Mouse (Mus musculus) intestine, embryonic 16.5 days (tissue): ENCODE measurements around the gene Ptcd3. TPM values are rescaled to one million over a fixed set of nuclear protein-coding genes. Genes with fewer than 3 reads are reported as not detected.
"Not testable (repeated sequence)": the region's sequence is repeated elsewhere in the genome, so short reads cannot be mapped to it uniquely, and the experiment has no call there.

Source experiments
- ATAC-seq: fragments of 200-750 bp; cut with Nextera tagmentation; 2 replicates; pipeline ENCODE4 v1.8.0; 2017; ENCODE audit warnings: moderate TSS enrichment, moderate library complexity
- H3K27ac ChIP-seq: fragments of 300-500 bp; sonication (generic); 2 replicates; pipeline ENCODE4 v1.5.1; 2014; ENCODE audit warnings: mild to moderate bottlenecking, low read length
- H3K27me3 ChIP-seq: fragments of 300-500 bp; sonication (generic); replicated peaks from 2 replicates; pipeline ENCODE4 v1.6.1; 2014; ENCODE audit warnings: low read length, control low read depth, mixed read lengths; ENCODE audit not compliant: control insufficient read depth, insufficient read depth
- H3K36me3 ChIP-seq: fragments of 300-500 bp; sonication (generic); 2 replicates; pipeline ENCODE4 v1.6.1; 2014; ENCODE audit warnings: low read length, control low read depth; ENCODE audit not compliant: control insufficient read depth, insufficient read depth
- H3K4me1 ChIP-seq: fragments of 300-500 bp; sonication (generic); 2 replicates; pipeline ENCODE4 v1.6.1; 2014; ENCODE audit warnings: low read length, control low read depth, mixed read lengths; ENCODE audit not compliant: control insufficient read depth, insufficient read depth
- H3K4me2 ChIP-seq: fragments of 300-500 bp; sonication (generic); 2 replicates; pipeline ENCODE4 v1.6.1; 2014; ENCODE audit warnings: low read depth, low read length, control low read depth
- H3K4me3 ChIP-seq: fragments of 300-500 bp; sonication (generic); 2 replicates; pipeline ENCODE4 v1.5.1; 2014; ENCODE audit warnings: mild to moderate bottlenecking, low read length
- H3K9ac ChIP-seq: fragments of 300-500 bp; sonication (generic); 2 replicates; pipeline ENCODE4 v1.6.1; 2014; ENCODE audit warnings: low read depth, low read length
- H3K9me3 ChIP-seq: fragments of 300-500 bp; sonication (generic); 2 replicates; pipeline ENCODE4 v1.6.1; 2016; ENCODE audit warnings: low read length, control low read depth; ENCODE audit not compliant: control insufficient read depth
- WGBS: fragments of 180-500 bp; shearing (Covaris S2); extraction: QIAGEN DNeasy Blood & Tissue Kit; methylation state at CpG from one replicate; pipeline ENCODE4 v1.1.7; 2014; 5-methylcytosine and 5-hydroxymethylcytosine counted together
- polyA plus RNA-seq: library from polyadenylated mRNA; unstranded; fragments of >200 nt; fragmentation: Nextera tagmentation; extraction: Ambion mirVana; gene quantifications from 2 replicates; pipeline ENCODE4 v1.2.1, GENCODE M21; 2015

Ptcd3 gene
- polyA plus RNA-seq, 1 experiment from 2014 or later, result 102 TPM

DNA sequence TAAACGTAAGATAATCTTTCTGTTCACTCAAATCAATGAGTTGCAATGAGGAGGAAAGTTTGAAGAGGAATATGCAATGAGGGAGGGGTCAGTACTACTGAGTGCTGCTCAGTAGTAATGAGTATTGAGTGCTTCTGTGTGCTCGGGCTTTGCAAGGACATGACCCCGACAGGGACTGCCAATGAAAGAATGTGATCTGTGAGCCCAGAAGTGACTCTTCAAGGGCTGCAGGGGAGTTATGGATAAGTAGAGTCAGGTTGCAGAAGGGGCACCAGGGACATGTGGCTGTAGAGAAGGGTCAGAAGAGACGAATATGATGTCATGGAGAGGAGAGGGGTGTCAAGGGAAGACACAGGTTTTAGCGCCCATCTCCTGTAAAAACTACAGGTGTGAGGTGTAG is 23.8 kb upstream of the Ptcd3 start:
- no peak overlapping the region for H3K4me2 ChIP-seq
- no peak overlapping the region for H3K27ac ChIP-seq
- 77% methylated on average over 5 of the region's 5 CpGs for WGBS
- no peaks in the 10 kb centered on the region for H3K4me1 ChIP-seq
- H3K27me3 ChIP-seq, result no peaks in the 10 kb centered on the region
- no peak for ATAC-seq
- no peak overlapping the region for H3K4me3 ChIP-seq
- no peaks in the 10 kb centered on the region for H3K9me3 ChIP-seq
- peaks cover 15% of the 10 kb centered on the region; the same call in 1 of the 2 replicates for H3K36me3 ChIP-seq
- H3K9ac ChIP-seq, result no peak overlapping the region

GRCm38 (mm10) chr6:71930830-71931437 is 22.4 kb upstream of the Ptcd3 start:
- Histone ChIP-seq H3K27ac (no peak overlapping the region), H3K9me3 (no peaks in the 10 kb centered on the region), H3K27me3 (no peaks in the 10 kb centered on the region), H3K4me3 (no peak overlapping the region), H3K9ac (no peak overlapping the region), H3K4me1 (no peaks in the 10 kb centered on the region), H3K4me2 (no peak overlapping the region), H3K36me3 (peaks cover 15% of the 10 kb centered on the region; the same call in 1 of the 2 replicates)
- no peak for ATAC-seq
- 79% methylated on average over 12 of the region's 12 CpGs for WGBS

DNA sequence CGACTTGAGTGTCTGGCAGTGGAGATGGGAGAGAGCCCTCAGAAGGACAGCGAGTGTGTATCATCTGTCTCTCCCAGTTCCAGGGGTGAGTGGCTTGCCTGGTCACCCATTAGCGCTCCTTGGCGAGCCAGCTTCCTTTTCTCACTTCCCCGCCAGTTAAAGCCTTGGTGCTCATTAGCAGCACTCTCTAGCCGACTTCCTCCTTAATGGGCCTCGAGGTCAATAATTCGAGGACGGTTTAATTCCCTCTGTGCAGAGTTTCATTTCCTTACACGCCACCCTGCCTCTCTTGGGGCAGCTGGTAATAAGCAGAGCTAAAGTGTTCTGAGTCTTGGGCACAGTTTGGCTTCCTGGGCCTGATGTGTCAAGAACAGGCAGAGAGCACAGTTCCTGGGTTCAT is 21.5 kb upstream of the Ptcd3 start:
- ATAC-seq, result no peak
- Histone ChIP-seq H3K9ac (no peak overlapping the region), H3K4me3 (no peak overlapping the region), H3K4me2 (no peak overlapping the region), H3K9me3 (no peaks in the 10 kb centered on the region), H3K4me1 (no peaks in the 10 kb centered on the region), H3K27ac (no peak overlapping the region), H3K36me3 (peaks cover 15% of the 10 kb centered on the region; the same call in 1 of the 2 replicates), H3K27me3 (no peaks in the 10 kb centered on the region)
- 86% methylated on average over 10 of the region's 10 CpGs for WGBS

GRCm38 (mm10) chr6:71927911-71928310 is 19.4 kb upstream of the Ptcd3 start:
- ATAC-seq, result no peak
- no peak overlapping the region for H3K4me2 ChIP-seq
- H3K9me3 ChIP-seq, result no peaks in the 10 kb centered on the region

GRCm38 (mm10) chr6:71925233-71925632 is 16.7 kb upstream of the Ptcd3 start:
- H3K9me3 ChIP-seq, H3K36me3 ChIP-seq, H3K9ac ChIP-seq, H3K4me2 ChIP-seq, H3K27ac ChIP-seq, ATAC-seq, H3K27me3 ChIP-seq, H3K4me1 ChIP-seq, H3K4me3 ChIP-seq: not testable (repeated sequence)
- 87% methylated on average over 5 of the region's 5 CpGs for WGBS

More at GRCm38 (mm10) chr6:71927911-71928310, 19.4 kb upstream of the Ptcd3 start:
- Histone ChIP-seq H3K9ac (no peak overlapping the region), H3K4me3 (no peak overlapping the region), H3K27me3 (no peaks in the 10 kb centered on the region), H3K27ac (no peak overlapping the region), H3K36me3 (peaks cover 15% of the 10 kb centered on the region; the same call in 1 of the 2 replicates), H3K4me1 (no peaks in the 10 kb centered on the region)

- Histone ChIP-seq H3K4me3 (no peak overlapping the region), H3K27ac (no peak overlapping the region), H3K9ac (no peak overlapping the region), H3K36me3 (peaks cover 8% of the 10 kb centered on the region), H3K9me3 (no peaks in the 10 kb centered on the region), H3K27me3 (no peaks in the 10 kb centered on the region), H3K4me1 (no peaks in the 10 kb centered on the region), H3K4me2 (no peak overlapping the region)
- ATAC-seq, result no peak
- WGBS, result 94% methylated on average over 7 of the region's 7 CpGs
These were observed 12.2 kb upstream of the Ptcd3 start for GRCm38 (mm10) chr6:71920752-71921151.

GRCm38 (mm10) chr6:71911686-71912450 is 3.3 kb upstream of the Ptcd3 start:
- WGBS, result 64% methylated on average over 5 of the region's 5 CpGs
- Histone ChIP-seq H3K36me3 (peaks cover 4% of the 10 kb centered on the region; the same call in 1 of the 2 replicates), H3K4me1 (peaks cover 11% of the 10 kb centered on the region), H3K4me3 (no peak overlapping the region), H3K4me2 (no peak overlapping the region), H3K9ac (no peak overlapping the region), H3K27me3 (no peaks in the 10 kb centered on the region), H3K27ac (no peak overlapping the region), H3K9me3 (no peaks in the 10 kb centered on the region)
- no peak for ATAC-seq

DNA sequence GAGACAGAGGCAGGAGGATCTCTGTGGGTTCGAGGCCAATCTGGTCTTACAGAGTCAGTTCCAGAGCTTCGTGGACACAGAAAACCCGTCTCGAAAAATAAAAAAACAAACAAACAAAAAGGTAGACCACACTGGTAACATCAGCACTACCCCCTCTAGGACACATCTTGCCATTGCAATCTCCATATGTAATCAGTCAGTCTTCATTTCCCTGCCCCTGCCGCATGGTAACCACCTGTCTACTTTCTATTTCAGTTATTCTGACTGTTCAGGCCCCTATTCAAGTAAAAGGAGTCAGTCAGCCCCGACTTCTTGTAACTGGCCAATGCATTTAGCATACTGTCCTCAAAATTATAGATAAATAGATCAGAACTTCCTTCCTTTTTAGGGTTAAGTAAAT is 1.3 kb upstream of the Ptcd3 start:
- WGBS, result 65% methylated on average over 6 of the region's 6 CpGs

DNA sequence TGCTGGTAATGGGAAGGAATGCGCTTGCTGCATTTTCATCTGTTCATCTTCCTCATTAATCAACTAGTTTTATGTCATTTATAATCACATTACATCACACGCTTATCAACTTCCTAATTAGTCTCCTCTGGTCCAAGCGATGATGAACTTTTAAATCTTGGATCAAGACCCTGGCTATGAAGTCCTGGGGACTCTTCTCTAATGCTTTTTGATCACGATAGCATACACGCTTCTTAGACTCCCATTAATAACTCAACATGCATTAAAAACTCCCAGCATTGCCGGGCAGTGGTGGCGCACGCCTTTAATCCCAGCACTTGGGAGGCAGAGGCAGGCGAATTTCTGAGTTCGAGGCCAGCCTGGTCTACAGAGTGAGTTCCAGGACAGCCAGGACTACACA is 834 bp upstream of the Ptcd3 start:
- H3K4me2 ChIP-seq, result peak overlapping the region; percentile 54
- no peak overlapping the region; the same call in 1 of the 2 replicates for H3K27ac ChIP-seq
- 18% methylated on average over 10 of the region's 10 CpGs for whole genome bisulfite sequencing
- H3K27me3 ChIP-seq, result no peaks in the 10 kb centered on the region
- peak overlapping the region; percentile 75 for H3K9ac ChIP-seq
- peaks cover 11% of the 10 kb centered on the region for H3K4me1 ChIP-seq
- H3K4me3 ChIP-seq, result peak overlapping the region; percentile 75
- peak; percentile 12 for ATAC-seq
- H3K36me3 ChIP-seq, result peaks cover 8% of the 10 kb centered on the region; the same call in 1 of the 2 replicates
- no peaks in the 10 kb centered on the region for H3K9me3 ChIP-seq

More for the DNA sequence above, 1.3 kb upstream of the Ptcd3 start:
- Histone ChIP-seq H3K27me3 (no peaks in the 10 kb centered on the region), H3K27ac (no peak overlapping the region), H3K4me2 (peak overlapping the region; percentile 54), H3K4me3 (peak overlapping the region; percentile 75), H3K36me3 (peaks cover 8% of the 10 kb centered on the region; the same call in 1 of the 2 replicates), H3K9me3 (no peaks in the 10 kb centered on the region), H3K9ac (no peak overlapping the region), H3K4me1 (peaks cover 11% of the 10 kb centered on the region)
- no peak for ATAC-seq
